Mouse (Mus musculus): ENCODE measurements around the gene Cyfip2.

Gene Cyfip2

DNA sequence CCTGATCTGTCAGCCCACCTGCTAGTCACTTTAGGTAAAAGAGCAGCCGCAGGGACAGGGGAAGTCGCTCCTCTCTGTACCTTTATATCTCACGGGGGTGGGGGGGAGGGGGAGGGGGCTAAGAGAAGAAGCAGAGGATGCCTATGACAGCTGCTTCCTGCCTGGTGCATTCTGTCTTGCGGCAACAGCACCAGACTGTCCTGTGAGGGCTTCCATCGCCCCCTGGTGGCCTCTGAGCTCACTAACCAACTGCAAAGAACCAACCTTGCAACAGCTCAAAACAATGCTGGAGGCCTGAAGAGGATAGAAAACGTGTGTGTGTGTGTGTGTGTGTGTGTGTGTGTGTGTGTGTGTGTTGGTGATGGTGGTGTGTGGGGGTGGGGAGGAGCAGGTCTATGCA is 37.4 kb downstream of the Cyfip2 start:
- DNase-seq = peak; percentile 83 to 88

DNA sequence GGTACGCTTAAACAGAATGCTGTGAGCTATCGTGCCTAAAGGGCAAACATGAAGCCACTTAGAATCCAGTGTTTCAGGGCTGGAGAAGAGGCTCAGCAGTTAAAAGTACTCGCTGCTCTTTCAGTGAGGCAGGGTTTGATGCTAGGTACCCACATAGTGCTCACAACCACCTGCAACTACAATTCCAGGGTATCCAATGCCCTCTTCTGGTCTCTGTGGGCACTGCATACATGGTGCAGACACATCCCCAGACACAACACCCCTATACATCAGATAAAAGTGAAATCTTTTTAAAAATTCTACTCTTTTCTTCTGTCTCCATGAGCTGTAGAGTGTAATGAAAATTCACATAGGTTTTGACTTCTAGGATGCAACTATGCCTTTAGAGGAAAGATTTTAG is 38.7 kb downstream of the Cyfip2 start:
- DNase-seq = no peak

DNA sequence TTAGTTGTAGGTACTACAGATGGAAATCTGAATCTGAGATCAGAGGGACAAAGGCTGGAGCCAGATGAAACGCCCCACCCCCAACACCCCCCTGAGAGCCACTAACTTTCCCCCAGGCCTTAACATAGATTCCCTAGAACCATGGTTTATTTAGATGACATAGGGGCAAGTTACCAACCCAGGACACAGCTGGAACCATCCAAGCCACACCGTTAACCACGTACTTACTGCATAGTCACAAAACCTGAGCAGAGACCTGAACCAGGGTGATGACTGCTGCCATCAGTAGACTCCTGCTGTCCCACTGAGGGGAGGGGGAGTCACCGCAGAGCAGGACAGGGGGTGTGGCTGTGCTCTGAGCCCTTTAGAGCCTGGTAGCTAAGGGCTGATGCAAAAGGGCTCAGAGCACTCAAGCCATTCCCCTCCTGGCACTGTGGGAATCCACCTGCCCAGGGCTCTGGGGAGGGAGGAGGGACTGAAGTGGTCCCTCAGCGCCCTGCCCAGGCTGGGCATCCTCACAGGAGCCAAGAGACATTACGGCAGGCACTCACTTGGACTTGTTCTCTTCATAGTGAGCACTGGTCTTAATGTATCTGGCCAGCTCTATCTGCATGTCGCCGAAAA is 40.5 kb downstream of the Cyfip2 start:
- DNase-seq = no peak

DNA sequence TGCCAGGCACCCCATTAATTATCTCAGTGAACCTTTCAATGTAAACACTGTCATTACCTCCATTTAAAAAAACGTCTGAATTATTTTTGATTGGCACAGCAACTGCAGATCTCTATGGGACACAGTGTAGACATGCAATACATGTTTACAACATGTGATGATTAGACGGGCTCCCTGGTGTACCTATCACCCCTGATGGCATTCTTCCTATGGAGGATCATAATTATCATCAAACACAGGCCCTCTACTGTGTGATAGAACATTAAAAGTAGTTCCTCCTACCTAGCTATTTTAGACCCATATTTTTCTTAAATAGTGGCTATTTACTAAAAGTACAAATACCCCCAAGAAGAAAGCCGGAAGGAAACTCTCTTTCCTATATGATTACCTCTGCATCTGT is 42.8 kb downstream of the Cyfip2 start:
- DNase-seq = no peak

DNA sequence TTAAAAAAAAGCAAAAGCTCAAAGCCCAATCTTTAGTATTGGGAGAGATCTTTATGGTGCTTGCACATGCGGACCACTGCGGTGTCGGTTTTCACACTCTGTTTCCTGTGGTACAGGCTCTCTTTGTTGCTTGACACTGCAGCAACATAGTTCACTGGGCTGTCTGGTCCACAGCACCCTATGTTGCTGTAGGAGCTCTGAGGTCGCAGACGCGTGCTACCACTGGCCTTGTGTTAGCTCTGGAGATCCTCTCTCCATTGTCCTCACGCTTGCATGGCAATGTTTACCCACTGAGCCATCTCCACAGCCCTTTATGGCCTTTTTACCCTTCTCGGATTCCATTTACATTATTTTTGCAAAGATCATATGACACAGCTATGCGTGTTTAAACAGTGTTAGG is 43.3 kb downstream of the Cyfip2 start:
- DNase-seq = no peak

DNA sequence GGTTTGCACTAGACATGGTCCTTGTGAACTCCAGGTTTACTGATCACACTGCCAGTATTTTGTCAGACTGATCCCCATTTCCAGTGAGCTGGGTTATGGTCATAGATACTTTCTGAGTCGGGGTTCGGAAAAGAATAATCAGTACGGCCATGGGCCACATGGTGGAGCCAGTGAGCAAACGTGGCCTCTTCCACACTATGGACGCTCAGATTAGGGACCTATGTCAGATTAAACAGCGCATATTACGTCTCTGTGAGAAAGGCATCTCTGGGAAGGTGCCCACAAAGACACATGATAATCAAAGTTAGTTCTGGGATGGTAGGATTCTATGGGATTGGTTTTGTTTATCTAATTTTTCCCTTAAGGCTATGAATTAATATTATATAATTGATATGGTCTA is 43.7 kb downstream of the Cyfip2 start:
- DNase-seq = peak; percentile 85

DNA sequence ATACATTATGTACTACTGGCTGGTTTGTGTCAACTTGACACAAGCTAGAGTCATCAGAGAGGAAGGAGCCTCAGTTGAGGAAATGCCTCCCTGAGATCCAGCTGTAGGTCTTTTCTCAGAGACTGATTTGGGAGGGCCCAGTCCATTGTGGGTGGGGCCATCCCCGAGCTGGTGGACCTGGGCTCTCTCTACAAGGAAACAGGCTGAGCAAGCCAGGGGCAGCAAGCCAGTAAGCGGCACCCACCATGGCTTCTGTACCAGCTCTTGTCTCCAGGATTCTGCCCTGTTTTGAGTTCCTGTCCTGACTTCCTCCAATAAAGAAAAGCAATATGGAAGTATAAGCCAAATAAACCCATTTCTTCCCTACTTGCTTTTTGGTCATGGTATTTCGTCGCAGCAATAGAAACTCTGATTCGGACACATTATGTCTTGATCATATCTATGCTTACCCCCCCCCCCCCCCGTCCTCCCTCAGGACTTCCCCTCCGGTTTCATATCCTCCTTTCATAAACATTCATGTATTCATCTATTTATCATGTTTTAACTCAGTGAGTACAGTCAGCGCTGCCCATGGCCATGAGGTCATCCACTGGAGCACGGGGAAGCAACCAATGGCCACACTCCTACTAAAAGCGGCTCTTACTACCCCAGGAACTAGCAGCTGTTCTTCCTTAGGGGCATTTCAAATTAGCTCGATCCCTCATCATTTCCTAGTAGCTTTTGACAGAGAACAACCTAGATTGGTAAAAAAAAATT is 47.5 kb downstream of the Cyfip2 start:
- DNase-seq = no peak

DNA sequence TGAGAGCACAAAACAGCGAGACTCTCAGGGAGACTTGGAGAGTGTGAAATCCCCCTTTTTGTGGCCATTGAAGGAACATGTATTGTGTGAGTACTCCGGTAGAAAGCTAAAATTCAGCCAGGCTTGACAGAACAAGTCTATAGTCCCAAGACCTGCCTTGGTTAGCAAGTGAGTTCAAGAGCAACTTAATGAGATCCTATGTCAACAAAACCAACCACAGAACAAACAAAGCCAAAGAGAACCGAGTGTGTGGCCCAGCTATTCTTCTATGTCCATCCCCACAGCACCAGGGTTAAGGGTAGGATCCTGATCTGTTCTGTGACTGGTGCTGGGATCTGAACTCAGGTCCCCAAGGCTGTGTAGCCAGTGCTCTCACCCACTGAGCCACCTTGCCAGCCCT is 48.1 kb downstream of the Cyfip2 start:
- DNase-seq = no peak

DNA sequence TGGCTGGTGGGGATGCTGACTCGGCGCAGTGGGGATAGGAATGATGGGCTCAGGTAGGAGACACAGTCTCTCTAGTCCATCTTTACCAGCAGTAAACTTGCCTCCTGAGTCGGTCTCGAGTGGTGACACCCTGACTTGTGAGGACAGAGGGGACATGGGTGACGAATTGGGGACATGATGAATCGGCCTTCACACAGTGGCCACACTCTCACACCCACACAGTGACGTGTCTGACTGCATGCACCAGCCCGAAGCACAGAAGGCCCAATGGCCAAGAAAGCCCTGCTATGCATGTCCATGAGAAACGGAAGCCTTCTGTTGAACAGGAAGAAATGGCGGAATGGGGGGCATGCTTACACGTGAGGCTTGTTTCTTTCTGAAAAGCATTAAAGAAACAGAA is 49.4 kb downstream of the Cyfip2 start:
- DNase-seq = no peak

DNA sequence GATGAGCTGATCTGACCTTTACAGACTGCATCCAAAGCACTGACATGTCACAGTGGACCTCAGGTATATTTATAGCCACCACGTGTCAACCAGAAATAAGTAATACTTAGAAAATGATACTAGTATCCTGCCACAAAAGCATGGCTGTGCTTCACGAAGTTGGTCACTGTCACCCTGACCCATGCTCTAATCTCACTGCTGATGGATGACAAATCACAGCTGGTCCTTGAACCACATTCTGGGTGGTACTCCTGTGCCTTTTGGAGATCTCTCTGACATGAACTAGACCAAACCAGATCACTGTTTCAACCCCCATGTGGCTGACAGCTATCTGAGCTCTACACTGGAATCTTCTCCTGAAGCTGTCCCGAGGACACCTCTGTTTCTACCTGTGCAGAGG is 49.8 kb downstream of the Cyfip2 start:
- no peak for DNase-seq

DNA sequence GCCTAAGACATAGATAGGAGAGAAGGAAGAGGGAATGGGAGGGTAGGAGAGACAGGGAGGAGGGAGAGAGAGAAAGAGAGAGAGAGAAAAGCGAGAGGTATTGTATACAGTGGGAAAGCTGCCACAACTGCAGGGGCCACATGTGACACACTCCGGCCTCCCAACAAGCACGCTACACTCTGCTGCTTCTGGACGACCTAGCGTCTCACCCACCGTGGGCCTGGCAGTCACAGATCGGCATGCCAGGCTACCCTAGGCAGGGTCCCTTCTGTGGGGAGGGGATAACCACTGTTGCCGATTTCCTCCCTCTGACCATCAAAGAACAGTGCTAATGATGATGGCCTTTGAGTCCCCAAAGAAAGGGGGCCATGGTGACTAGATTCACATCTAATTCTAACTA is 53.9 kb downstream of the Cyfip2 start:
- DNase-seq = no peak

DNA sequence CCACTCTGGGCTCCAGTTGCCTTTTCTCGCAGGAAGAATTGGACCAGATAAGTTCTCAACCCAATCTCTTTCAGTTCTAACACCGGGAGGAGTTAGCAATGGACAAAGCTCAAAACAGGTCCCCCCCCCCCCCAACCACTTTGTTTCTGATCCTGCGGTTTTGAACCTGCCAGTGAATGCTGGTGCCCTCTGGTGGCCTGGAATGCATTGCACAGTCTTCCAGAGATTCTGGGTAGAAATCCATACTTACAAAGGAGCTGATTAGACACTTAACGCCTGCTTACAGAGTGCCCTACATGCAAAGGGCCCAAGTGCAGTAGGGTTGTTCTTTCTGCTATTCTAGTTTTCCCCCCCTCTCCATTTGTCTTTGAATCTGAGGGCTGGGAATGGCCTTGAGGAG is 54.5 kb downstream of the Cyfip2 start:
- DNase-seq = peak; percentile 26 to 44

DNA sequence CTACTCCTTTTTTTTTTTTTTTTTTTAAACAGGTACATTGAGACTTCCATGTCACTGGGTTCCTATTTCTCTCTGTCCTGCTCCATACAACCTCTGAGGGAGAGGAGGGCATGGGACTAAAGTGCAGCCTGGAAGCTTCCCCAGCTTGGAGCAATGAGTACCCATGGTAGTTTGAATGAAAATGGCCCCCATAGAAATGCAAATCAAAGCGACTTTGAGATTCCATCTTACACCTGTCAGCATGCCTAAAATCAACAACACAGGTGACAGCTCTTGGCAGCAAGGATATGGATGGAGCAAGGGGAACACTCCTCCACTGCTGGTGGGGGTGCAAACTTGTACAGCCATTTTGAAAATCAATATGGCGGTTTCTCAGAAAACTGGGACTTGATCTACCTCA is 57.4 kb downstream of the Cyfip2 start:
- no peak for DNase-seq

DNA sequence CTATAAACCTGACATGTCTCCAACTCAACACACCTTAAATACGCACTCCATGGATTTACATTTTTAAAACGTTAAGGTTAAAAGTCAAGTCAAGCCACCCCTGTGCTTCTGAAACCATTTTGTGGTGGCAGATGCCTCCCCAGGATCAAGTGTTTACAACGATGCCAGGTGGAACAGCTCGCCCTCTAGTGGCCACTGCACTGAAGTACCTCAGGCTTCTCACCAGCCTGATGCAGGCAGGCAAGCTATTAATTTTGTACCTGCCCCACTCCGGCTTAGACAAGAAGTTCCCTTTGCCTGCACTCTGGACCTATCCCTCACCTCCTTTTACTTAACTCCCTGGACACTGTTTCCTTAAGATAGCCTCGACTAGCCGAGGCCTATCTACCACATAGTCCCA is 60.7 kb downstream of the Cyfip2 start:
- DNase-seq = peak; percentile 79 to 84

DNA sequence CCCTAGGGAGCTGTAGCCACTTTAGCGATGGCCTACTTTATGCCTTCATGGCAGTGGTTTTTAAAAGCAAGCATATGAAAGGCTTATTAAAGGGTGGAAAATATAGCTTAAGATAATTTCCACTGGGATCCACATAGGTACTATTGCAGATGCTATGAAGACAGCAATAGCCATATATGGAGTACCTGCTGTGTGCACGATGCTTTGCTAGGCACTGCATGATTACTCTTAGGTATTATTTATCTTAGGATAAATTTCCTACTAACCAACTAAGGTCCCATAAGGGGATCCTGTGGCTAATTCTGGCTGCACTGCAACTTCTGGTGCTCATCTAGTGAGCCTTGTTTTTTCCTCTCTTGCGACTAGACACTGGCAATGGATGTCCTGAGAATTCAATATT is 64.3 kb downstream of the Cyfip2 start:
- no peak for DNase-seq

DNA sequence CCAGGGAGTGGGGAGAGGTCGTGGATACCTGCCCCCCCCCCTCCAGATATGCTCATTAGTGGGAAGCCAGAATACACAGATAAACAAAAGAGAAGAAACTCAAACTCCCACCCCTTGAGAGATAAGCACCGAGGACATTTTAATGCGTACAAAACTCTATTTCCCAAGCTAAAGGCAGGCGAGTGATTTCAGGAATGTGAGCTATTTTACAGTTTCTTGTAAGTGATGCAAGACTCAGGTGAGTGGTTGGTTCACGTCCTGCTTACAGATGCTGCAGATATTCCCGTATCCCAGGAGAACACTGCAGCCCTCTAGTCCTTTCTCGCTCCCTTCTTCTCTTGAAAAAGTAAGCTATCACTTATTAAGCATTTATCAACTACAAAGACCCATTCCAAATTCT is 66.3 kb downstream of the Cyfip2 start:
- DNase-seq = no peak

DNA sequence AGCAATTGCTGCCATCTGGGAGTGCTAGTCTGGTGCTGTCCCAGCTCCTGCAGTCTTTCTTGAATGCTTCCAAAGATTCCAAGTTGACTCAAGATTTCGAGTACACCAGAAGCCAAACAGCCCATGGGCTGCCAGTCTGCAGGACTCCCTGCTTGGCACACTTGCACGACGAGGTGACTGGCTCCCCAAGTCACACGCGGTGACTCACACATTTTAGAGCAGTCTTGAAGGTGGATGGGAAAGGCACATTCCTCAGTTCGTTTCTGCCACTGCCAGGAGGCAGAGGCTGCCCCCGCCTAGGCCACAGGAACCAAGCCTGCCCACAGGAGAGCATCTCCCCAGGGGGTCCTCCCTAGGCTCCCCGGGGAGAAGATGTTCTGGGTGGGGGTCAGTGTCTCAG is 66.7 kb downstream of the Cyfip2 start:
- no peak for DNase-seq

DNA sequence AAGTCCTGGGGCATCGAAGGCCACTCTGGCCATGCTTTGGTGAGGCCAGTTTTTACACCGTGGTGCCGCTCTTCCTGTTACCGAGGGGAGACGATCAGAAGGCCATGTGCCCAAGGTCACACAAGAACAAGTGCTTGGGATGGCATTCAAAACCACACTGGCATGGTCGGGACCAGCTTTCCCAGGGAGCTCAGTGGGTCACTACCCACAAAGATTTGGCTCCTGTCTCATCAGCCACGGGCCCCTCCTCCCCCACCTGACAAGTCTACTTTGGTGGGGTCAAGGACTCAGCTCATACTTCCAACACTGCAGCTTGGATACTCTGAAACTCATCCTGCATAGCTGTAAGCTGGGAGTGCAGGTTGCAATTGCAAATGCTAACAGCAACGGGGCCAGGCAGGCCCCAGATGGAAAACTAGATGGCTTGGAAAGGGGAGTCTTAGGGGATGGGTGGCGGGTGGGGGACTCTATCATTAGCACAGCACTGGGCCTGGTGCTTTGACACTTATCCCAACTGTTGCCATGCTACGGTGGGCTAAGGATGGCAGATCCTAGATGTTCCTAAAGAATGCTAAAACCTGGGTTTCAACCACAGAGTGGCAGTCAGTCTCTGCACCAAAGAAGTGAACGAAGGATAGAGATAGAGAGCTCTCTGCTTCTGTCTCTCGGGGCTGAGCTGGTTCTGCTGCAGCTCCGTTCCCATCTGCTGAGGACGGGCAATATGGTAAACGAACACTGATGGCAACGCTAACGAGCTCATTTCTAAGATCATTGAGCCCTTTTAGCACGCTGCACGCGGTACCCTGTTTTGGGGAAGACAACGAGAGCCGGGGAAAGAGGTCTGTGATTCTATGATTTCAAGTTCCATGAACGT is 67.7 kb downstream of the Cyfip2 start:
- DNase-seq = no peak

DNA sequence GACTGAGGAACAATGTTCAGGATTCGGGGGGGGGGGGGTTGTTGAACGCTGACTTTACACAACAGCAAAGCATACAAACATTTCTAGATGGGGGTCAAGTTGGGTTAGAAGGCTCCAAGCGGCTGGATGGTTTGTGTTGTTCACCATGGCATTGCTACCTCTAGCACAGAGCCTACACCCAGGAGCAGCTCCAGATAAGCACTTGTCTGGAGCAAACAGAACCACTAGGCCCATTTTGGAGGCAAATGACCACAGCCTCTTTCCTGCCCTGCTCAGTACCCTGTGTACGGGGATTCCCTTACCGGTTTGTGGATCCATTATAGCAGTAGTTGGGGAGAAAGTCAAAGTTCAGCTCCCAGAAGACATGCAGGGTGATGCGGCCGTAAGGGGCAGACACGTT is 70.7 kb downstream of the Cyfip2 start:
- DNase-seq = no peak

DNA sequence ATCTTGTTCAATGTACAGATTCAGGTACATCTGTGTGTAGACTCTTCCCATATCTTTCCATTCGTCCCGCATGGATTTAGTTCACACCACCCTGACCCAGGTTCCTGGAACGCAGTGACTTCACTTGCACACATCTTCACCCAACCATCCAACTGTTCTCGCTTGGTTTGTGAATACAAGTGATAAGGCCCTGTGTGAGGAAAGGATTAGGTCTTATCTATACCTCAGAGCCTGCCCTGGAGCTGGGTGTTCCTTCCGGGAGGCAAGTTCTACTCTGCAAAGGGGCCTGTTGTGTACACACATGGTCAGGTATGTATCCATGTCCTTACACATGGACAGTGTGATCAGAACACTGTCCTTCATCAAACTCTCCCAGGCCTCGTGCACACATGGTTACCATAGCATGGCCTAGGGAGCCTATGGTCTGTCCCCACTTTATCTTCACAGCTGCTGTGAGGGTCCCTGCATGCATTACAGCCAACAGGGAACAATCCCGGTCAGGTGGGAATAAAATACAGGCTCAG is 71.4 kb downstream of the Cyfip2 start:
- DNase-seq = no peak

DNA sequence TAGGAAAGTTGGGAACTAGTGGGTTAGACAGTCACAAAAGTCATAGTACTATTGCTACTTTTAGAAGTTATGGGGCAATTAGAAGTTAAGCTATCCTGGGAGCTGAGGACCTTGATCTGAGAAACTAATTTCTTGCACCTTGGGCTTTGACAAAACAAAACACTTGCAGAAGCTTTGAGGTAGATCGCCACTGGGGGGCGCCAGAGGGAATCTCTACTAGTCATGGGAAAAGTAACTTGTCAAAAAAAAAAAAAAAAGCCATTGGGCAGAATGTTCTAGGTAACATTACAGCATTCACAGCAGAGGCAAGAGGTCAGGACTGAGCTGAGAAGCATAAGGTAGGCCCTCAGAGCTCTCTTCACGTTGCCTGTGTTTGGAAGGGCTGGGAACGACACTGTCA is 75.7 kb downstream of the Cyfip2 start:
- peak; percentile 74 to 88 for DNase-seq

DNA sequence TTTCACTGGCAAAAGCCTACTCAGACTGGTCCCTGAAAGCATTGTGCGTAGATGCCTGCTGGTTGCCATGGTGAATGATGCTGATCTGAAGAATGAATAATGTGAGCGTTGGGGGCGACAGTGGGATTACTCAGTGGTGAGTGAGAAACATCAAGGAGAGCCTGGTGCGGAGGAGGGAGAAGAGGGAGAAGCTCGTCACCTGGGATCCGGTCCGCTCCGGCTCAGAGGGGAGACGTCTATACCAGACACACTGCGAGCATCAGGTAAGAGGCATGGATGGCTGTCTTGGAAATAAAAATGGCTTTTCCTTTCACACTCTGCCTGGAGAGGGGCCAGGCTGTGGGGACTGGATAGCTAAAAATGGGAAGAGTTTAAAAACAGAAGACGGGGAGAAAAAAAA is 77.3 kb downstream of the Cyfip2 start, which contains the start of gene Fndc9:
Fndc9 (plus strand) TSS at position 198 of the 400 bp plus-strand sequence.
- DNase-seq = no peak

DNA sequence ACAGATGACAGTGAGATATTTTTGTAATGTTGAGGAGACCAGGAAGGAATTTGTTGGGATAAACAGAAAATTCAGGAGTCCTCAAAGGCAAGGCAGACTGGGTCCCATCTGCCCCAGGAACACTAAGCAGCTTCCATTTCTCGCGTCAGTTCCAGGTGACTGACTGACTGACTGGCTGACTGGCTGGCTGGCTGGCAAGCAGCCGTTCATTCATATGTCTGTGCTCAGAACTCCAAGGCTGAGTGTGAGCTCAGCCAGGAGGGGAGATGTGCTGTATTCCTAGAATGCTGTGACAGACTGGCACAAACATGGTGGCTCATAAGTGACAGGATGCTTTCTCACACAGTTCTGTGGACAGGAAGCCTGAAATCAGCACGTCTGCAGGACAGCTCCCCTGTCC is 78.7 kb downstream of the Cyfip2 start:
- peak; percentile 30 to 31 for DNase-seq

DNA sequence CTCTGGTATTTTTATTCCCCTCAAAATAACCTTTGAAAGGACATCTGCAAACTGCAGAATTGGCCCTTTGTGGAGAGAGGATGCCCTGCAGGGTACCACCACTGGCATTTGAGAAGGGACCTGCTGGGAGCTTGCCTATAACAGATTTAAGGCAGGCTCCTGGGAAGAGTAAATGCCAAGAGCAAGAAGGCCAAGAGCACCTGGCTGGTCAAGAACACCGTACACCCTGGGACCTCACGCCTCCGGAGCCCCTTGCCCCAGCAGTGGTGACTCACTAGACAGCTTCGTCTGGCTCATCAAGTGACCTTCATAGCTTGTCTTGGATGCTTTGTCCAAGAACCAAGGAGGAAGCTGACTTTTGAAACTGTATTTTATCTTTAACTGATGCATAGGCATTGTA is 79.9 kb downstream of the Cyfip2 start:
- no peak for DNase-seq
